Mouse (Mus musculus): ENCODE measurements at regions not wholly inside any gene's neighbourhood (a gene's known extent, or its start where the extent isn't known, plus 50 kb on each side); places are given as distances from the start of the nearest gene placed in this dataset.

DNA sequence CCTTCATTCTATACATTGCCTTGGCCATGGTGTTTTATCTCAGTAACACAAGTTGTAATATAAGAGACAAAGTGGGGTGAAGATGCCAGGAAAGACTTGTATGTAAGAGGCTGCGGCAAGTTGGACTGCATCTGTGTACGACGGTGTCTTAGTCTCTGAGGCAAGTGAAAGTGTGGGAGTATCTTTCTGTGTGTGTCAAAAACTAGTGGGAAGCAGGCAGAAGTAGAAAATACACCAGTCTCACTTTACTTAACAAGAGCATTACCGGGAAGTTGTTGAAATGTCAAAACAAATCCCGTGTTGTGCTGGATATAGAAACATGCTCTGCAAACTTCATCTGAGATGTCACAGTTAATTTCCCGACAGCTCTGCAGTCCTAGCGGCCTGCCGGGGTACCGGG, 200.9 kb downstream of the Kcnrg start:
- no peak for DNase-seq (ENCODE audit: low read depth, low spot score)
- Histone ChIP-seq H3K27me3 (ENCODE audit: control insufficient read depth in 1 of 2, insufficient read depth in 2 of 2, low read length in 2 of 2) (no peaks in the 10 kb centered on the region), H3K4me3 (ENCODE audit: control insufficient read depth in 1 of 2, insufficient read depth in 1 of 2, low read depth in 2 of 2, low read length in 2 of 2) (no peak overlapping the region), H3K36me3 (ENCODE audit: control insufficient read depth in 1 of 2, insufficient read depth in 2 of 2, low read length in 2 of 2) (no peaks in the 10 kb centered on the region), H3K27ac (ENCODE audit: control insufficient read depth, low read depth, low read length) (no peak overlapping the region), H3K4me1 (ENCODE audit: control insufficient read depth in 1 of 2, insufficient read depth in 2 of 2, low read length in 2 of 2) (no peaks in the 10 kb centered on the region), H3K9ac (ENCODE audit: control insufficient read depth, low read depth, low read length, poor library complexity, severe bottlenecking) (no peak overlapping the region), H3K9me3 (replicated peaks; ENCODE audit: insufficient read depth, low read length) (no peaks in the 10 kb centered on the region), H3K79me2 (ENCODE audit: control insufficient read depth, insufficient read depth, low read length, poor library complexity) (no peaks in the 10 kb centered on the region)
- TF ChIP-seq ZKSCAN1 (IDR thresholded peaks at IDR 0.05; ENCODE audit: low read depth, low read length) (no peak), EP300 (IDR thresholded peaks at IDR 0.05; ENCODE audit: low read depth in 1 of 2, low read length in 2 of 2) (no peak), TAL1 (IDR thresholded peaks at IDR 0.05; ENCODE audit: low read length) (no peak), SIN3A (IDR thresholded peaks at IDR 0.05; ENCODE audit: low read length) (no peak), ZMIZ1 (IDR thresholded peaks at IDR 0.05; ENCODE audit: low read depth, low read length) (no peak), HCFC1 (IDR thresholded peaks at IDR 0.05; ENCODE audit: low read depth, low read length) (no peak)

DNA sequence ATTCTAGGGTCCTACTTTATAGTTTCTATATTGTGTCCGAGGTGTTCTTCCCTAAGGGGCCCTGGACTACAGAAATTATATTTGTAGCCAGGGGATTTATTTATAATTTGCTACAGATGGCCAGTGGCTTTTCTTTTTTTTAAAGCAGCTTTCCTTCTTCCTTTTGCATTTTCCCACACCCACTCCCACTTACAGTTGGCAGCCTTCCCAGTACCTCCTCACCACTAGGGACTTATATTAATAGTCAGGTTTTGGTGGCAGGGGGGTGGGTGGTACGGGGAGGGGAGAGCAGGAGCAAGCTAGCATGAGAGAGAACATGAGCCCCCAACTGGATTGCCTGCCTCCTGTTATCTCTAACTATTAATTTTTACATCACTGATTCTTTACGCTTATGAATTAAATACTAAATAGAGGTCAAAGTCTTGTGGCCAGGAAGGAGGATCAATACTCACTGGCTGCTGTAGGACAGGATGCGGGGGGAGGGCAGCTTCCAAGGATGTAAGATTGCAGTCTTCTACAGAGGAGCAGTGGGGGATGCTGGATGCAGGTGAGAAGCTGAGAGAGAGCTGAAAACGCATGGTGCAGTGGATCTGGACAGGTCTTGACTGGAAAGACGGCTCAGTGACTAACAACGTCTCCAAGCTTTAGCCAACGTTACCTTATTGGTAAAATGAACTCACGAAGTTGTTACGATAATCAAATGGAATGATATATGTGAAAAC, 202.6 kb downstream of the Kcnrg start:
- no peak for TF ChIP-seq E2F4 (IDR thresholded peaks at IDR 0.05; ENCODE audit: borderline replicate concordance, low read depth, low read length)
- no peak for TF ChIP-seq ZKSCAN1 (IDR thresholded peaks at IDR 0.05; ENCODE audit: low read depth, low read length)
- no peak for TF ChIP-seq NELFE (IDR thresholded peaks at IDR 0.05; ENCODE audit: low read depth, low read length)
- TF ChIP-seq TBP (IDR thresholded peaks at IDR 0.05; ENCODE audit: low read depth, low read length): no peak
- no peak for TF ChIP-seq NRF1 (IDR thresholded peaks at IDR 0.05; ENCODE audit: insufficient read depth, low read depth, low read length, poor library complexity, severe bottlenecking)
- no peak for TF ChIP-seq BHLHE40 (IDR thresholded peaks at IDR 0.05; ENCODE audit: borderline replicate concordance, low read depth, low read length)
- TF ChIP-seq RAD21 (IDR thresholded peaks at IDR 0.05; ENCODE audit: low read depth, low read length): no peak
- no peak for TF ChIP-seq MYB (IDR thresholded peaks at IDR 0.05; ENCODE audit: low read depth, low read length)
- TF ChIP-seq MAX (IDR thresholded peaks at IDR 0.05; ENCODE audit: low read length): no peak
- no peak for TF ChIP-seq ZMIZ1 (IDR thresholded peaks at IDR 0.05; ENCODE audit: low read depth, low read length)
- TF ChIP-seq GABPA (IDR thresholded peaks at IDR 0.05; ENCODE audit: low read depth, low read length): no peak
- TF ChIP-seq SIN3A (IDR thresholded peaks at IDR 0.05; ENCODE audit: low read length): no peak
- no peak for TF ChIP-seq MEF2A (IDR thresholded peaks at IDR 0.05; ENCODE audit: extremely low read depth, insufficient replicate concordance, low read depth, low read length, poor library complexity, severe bottlenecking)
- Histone ChIP-seq H3K27me3 (ENCODE audit: control insufficient read depth in 1 of 2, insufficient read depth in 2 of 2, low read length in 2 of 2) (no peaks in the 10 kb centered on the region), H3K9me3 (replicated peaks; ENCODE audit: insufficient read depth, low read length) (no peaks in the 10 kb centered on the region), H3K79me2 (ENCODE audit: control insufficient read depth, insufficient read depth, low read length, poor library complexity) (no peaks in the 10 kb centered on the region), H3K9ac (ENCODE audit: control insufficient read depth, low read depth, low read length, poor library complexity, severe bottlenecking) (no peak overlapping the region), H3K4me3 (ENCODE audit: control insufficient read depth in 1 of 2, insufficient read depth in 1 of 2, low read depth in 2 of 2, low read length in 2 of 2) (no peak overlapping the region), H3K4me1 (ENCODE audit: control insufficient read depth in 1 of 2, insufficient read depth in 2 of 2, low read length in 2 of 2) (no peaks in the 10 kb centered on the region), H3K27ac (ENCODE audit: control insufficient read depth, low read depth, low read length) (no peak overlapping the region), H3K36me3 (ENCODE audit: control insufficient read depth in 1 of 2, insufficient read depth in 2 of 2, low read length in 2 of 2) (no peaks in the 10 kb centered on the region)
- DNase-seq (ENCODE audit: low read depth, low spot score): no peak

All from MEL (cell line).